Mouse (Mus musculus) olfactory bulb, adult 2 months (tissue): ENCODE data around the gene Cmtm2b. TPM values are rescaled to one million over a fixed set of nuclear protein-coding genes. Genes with fewer than 3 reads are reported as not detected.

Experiments used
- H3K27ac ChIP-seq: fragments of 200-500 bp; 2 replicates; pipeline ENCODE4 v1.5.1; 2012; ENCODE audit warnings: low read depth, low read length; ENCODE audit not compliant: insufficient read depth
- H3K4me1 ChIP-seq: fragments of 200-500 bp; 2 replicates; pipeline ENCODE4 v1.6.1; 2012; ENCODE audit warnings: low read length; ENCODE audit not compliant: control insufficient read depth, insufficient read depth
- H3K4me3 ChIP-seq: fragments of 200-500 bp; 2 replicates; pipeline ENCODE4 v1.5.1; 2012; ENCODE audit warnings: mild to moderate bottlenecking, low read depth, low read length, moderate library complexity; ENCODE audit not compliant: insufficient read depth
- CTCF ChIP-seq: fragments of 200-500 bp; IDR thresholded peaks from 2 replicates; pipeline ENCODE4 v1.5.1; 2012; ENCODE audit warnings: low read depth, mild to moderate bottlenecking, low read length, moderate library complexity; ENCODE audit not compliant: insufficient read depth
- POLR2A ChIP-seq: fragments of 200-500 bp; IDR thresholded peaks from 2 replicates; pipeline ENCODE4 v1.6.1; 2012; ENCODE audit warnings: mild to moderate bottlenecking, low read depth, low read length, moderate library complexity; ENCODE audit not compliant: insufficient read depth
- WGBS: fragments of 180-500 bp; shearing (Covaris S2); methylation state at CpG from one replicate; pipeline ENCODE4 v1.1.7; 2018; 5-methylcytosine and 5-hydroxymethylcytosine counted together
- polyA plus RNA-seq: library from polyadenylated mRNA; stranded (reverse); fragments of >200 nt; gene quantifications from 2 replicates; pipeline ENCODE4 v1.2.4, GENCODE M21; 2012; ENCODE audit warnings: low replicate concordance; ENCODE audit not compliant: missing spikeins, insufficient read depth, insufficient read length

The Cmtm2b gene
- polyA plus RNA-seq, 1 experiment = not detected

GRCm38 (mm10) chr8:104341106-104341561 lies 19.1 kb downstream of the Cmtm2b start:
- Histone ChIP-seq H3K4me1 (peaks cover 15% of the 10 kb centered on the region), H3K4me3 (peak overlapping the region; percentile 51), H3K27ac (no peak overlapping the region)
- WGBS = 2% methylated on average over 24 of the region's 24 CpGs
- no peak for TF ChIP-seq POLR2A
- TF ChIP-seq CTCF = no peak

DNA sequence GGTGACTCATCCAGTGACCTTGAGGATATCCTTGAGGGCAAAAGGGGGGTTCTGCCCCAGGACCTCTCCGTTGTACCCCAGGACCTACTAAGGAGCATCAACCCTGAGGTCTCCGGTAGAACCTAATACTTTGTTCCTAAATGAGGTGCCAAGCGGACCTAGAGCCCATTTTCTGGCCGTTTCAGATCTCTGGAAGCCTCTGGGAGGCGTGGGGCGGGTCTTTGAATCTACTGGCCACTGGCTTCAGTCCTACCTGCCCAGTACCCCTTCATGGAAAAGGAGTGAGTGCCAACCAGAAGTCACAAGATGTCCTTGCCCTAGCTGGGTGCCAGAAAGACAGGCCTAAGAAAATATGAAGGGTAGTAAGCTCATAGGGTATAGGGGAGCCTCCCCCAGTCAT lies 19.6 kb downstream of the Cmtm2b start:
- TF ChIP-seq POLR2A (no peak), CTCF (no peak)
- H3K4me1 ChIP-seq = peaks cover 15% of the 10 kb centered on the region
- H3K27ac ChIP-seq = no peak overlapping the region
- 71% methylated on average over 6 of the region's 6 CpGs for WGBS
- no peak overlapping the region for H3K4me3 ChIP-seq

GRCm38 (mm10) chr8:104342426-104342825 lies 20.4 kb downstream of the Cmtm2b start:
- Histone ChIP-seq H3K27ac (no peak overlapping the region), H3K4me3 (no peak overlapping the region), H3K4me1 (peaks cover 15% of the 10 kb centered on the region)
- TF ChIP-seq CTCF (no peak), POLR2A (no peak)
- WGBS = 94% methylated on average over 5 of the region's 5 CpGs

DNA sequence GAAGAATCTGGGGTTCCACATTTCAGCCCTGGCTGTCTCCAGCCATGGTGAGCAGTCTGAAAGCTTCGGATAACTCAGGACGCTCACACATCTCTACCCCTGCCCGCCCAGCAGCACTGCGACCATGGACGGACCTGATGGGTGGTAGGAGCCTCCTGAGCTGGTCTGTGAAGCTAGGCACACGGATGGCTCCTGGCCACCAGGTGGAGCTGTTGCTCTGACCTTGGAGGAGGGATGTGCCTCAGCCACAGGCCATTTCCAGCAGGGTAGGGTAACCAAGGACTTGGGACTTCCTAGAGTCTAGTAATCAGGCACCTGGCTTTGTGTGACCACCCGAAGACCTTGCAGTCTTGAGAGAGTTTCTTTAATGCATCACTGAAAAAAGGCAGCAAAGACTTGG lies 21.9 kb downstream of the Cmtm2b start:
- H3K27ac ChIP-seq = no peak overlapping the region
- 13% methylated on average over 7 of the region's 7 CpGs for WGBS
- peak; percentile 88 for TF ChIP-seq CTCF
- TF ChIP-seq POLR2A = no peak
- H3K4me1 ChIP-seq = peaks cover 15% of the 10 kb centered on the region
- no peak overlapping the region for H3K4me3 ChIP-seq

- Histone ChIP-seq H3K4me1 (peaks cover 12% of the 10 kb centered on the region), H3K27ac (no peak overlapping the region), H3K4me3 (no peak overlapping the region)
- WGBS = 89% methylated on average over 5 of the region's 5 CpGs
- TF ChIP-seq CTCF = no peak
- no peak for TF ChIP-seq POLR2A
Observed at GRCm38 (mm10) chr8:104344622-104345021, 22.6 kb downstream of the Cmtm2b start.

- WGBS = 66% methylated on average over 12 of the region's 12 CpGs
- Histone ChIP-seq H3K4me1 (no peaks in the 10 kb centered on the region), H3K27ac (no peak overlapping the region), H3K4me3 (no peak overlapping the region)
- TF ChIP-seq CTCF (no peak), POLR2A (no peak)
Observed at GRCm38 (mm10) chr8:104346706-104347105, 24.7 kb downstream of the Cmtm2b start.

- TF ChIP-seq POLR2A (no peak), CTCF (no peak)
- H3K4me1 ChIP-seq = no peaks in the 10 kb centered on the region
- no peak overlapping the region for H3K27ac ChIP-seq
- WGBS = 60% methylated on average over 5 of the region's 5 CpGs
- no peak overlapping the region for H3K4me3 ChIP-seq
Observed at GRCm38 (mm10) chr8:104348971-104349370, 26.9 kb downstream of the Cmtm2b start.

DNA sequence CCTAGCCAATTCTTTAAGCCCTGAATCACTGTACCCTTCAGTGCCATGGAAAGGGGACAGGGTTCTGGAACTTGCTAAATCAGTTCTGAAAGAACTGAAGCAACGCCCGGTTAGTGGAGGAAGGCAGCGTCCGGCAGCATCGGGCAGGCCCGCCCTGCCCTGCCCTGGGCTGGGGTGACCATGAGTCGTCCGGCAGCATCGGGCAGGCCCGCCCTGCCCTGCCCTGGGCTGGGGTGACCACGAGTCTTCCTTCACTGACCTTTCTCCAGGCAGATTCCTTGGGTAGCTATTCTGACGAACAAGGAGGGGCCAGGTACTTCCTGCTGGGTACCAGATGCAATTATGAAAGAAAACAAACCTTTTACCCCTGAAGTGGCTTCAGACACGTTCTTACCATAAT lies 28.0 kb downstream of the Cmtm2b start:
- TF ChIP-seq CTCF = no peak
- H3K4me3 ChIP-seq = no peak overlapping the region
- no peak overlapping the region for H3K27ac ChIP-seq
- no peaks in the 10 kb centered on the region for H3K4me1 ChIP-seq
- 87% methylated on average over 13 of the region's 13 CpGs for whole genome bisulfite sequencing

GRCm38 (mm10) chr8:104353186-104353585 lies 31.2 kb downstream of the Cmtm2b start:
- no peak overlapping the region for H3K27ac ChIP-seq
- no peaks in the 10 kb centered on the region for H3K4me1 ChIP-seq
- no peak overlapping the region for H3K4me3 ChIP-seq
- TF ChIP-seq CTCF = no peak
- no peak for TF ChIP-seq POLR2A
- WGBS = 51% methylated on average over 5 of the region's 5 CpGs

GRCm38 (mm10) chr8:104354504-104354903 lies 32.5 kb downstream of the Cmtm2b start:
- no peak overlapping the region for H3K27ac ChIP-seq
- H3K4me3 ChIP-seq = no peak overlapping the region
- TF ChIP-seq POLR2A (no peak), CTCF (no peak)
- WGBS = 91% methylated on average over 10 of the region's 10 CpGs
- H3K4me1 ChIP-seq = peaks cover 5% of the 10 kb centered on the region
